Mouse (Mus musculus): ENCODE measurements around the gene Zfp961. TPM values are rescaled to one million over a fixed set of nuclear protein-coding genes. Genes with fewer than 3 reads are reported as not detected.
"Not testable (repeated sequence)": the region's sequence is repeated elsewhere in the genome, so short reads cannot be mapped to it uniquely, and the experiment has no call there.

Zfp961 gene
- polyA plus RNA-seq, 1 experiment: 7.9 TPM

- Histone ChIP-seq H3K27ac (ENCODE audit: control insufficient read depth, insufficient read depth, low read length) (no peak overlapping the region), H3K4me3 (ENCODE audit: control insufficient read depth, insufficient read depth, low read length) (no peak overlapping the region), H3K27me3 (ENCODE audit: control insufficient read depth, insufficient read depth, low read length) (no peaks in the 10 kb centered on the region), H3K4me1 (replicated peaks; ENCODE audit: control insufficient read depth, insufficient read depth, low read length) (no peaks in the 10 kb centered on the region), H3K36me3 (ENCODE audit: control insufficient read depth, insufficient read depth, low read length) (no peaks in the 10 kb centered on the region)
- DNase-seq: no peak
- WGBS: 92% methylated on average over 1 of the region's 1 CpGs
- TF ChIP-seq CTCF (IDR thresholded peaks at IDR 0.05; ENCODE audit: borderline replicate concordance, control insufficient read depth, extremely low read depth, insufficient read depth, low read length, poor library complexity): no peak
- no peak for TF ChIP-seq POLR2A (IDR thresholded peaks at IDR 0.05; ENCODE audit: control insufficient read depth, extremely low read depth, insufficient read depth, low read length, poor library complexity)
These were observed 9.1 kb upstream of the Zfp961 start for GRCm38 (mm10) chr8:71941776-71942175.

GRCm38 (mm10) chr8:71948624-71949023, 2.2 kb upstream of the Zfp961 start:
- no peaks in the 10 kb centered on the region for H3K27me3 ChIP-seq (ENCODE audit: control insufficient read depth, insufficient read depth, low read length)
- peaks cover 5% of the 10 kb centered on the region for H3K4me1 ChIP-seq (replicated peaks; ENCODE audit: control insufficient read depth, insufficient read depth, low read length)
- no peak overlapping the region for H3K27ac ChIP-seq (ENCODE audit: control insufficient read depth, insufficient read depth, low read length)
- H3K4me3 ChIP-seq (ENCODE audit: control insufficient read depth, insufficient read depth, low read length): no peak overlapping the region
- 90% methylated on average over 5 of the region's 5 CpGs for WGBS
- no peaks in the 10 kb centered on the region for H3K36me3 ChIP-seq (ENCODE audit: control insufficient read depth, insufficient read depth, low read length)
- TF ChIP-seq POLR2A (IDR thresholded peaks at IDR 0.05; ENCODE audit: control insufficient read depth, extremely low read depth, insufficient read depth, low read length, poor library complexity): no peak
- no peak for TF ChIP-seq CTCF (IDR thresholded peaks at IDR 0.05; ENCODE audit: borderline replicate concordance, control insufficient read depth, extremely low read depth, insufficient read depth, low read length, poor library complexity)
- no peak for DNase-seq

GRCm38 (mm10) chr8:71951436-71952161, 761 bp downstream of the Zfp961 start:
- peak; percentile 30 for DNase-seq
- Histone ChIP-seq H3K27me3 (ENCODE audit: control insufficient read depth, insufficient read depth, low read length) (no peaks in the 10 kb centered on the region), H3K4me1 (replicated peaks; ENCODE audit: control insufficient read depth, insufficient read depth, low read length) (peaks cover 5% of the 10 kb centered on the region), H3K4me3 (ENCODE audit: control insufficient read depth, insufficient read depth, low read length) (peak overlapping the region; percentile 64), H3K27ac (ENCODE audit: control insufficient read depth, insufficient read depth, low read length) (no peak overlapping the region), H3K36me3 (ENCODE audit: control insufficient read depth, insufficient read depth, low read length) (no peaks in the 10 kb centered on the region)
- WGBS: 9% methylated on average over 14 of the region's 14 CpGs
- TF ChIP-seq CTCF (IDR thresholded peaks at IDR 0.05; ENCODE audit: borderline replicate concordance, control insufficient read depth, extremely low read depth, insufficient read depth, low read length, poor library complexity): no peak
- no peak for TF ChIP-seq POLR2A (IDR thresholded peaks at IDR 0.05; ENCODE audit: control insufficient read depth, extremely low read depth, insufficient read depth, low read length, poor library complexity)

GRCm38 (mm10) chr8:71952489-71952888, 1.7 kb downstream of the Zfp961 start:
- DNase-seq: no peak
- Histone ChIP-seq H3K36me3 (ENCODE audit: control insufficient read depth, insufficient read depth, low read length) (no peaks in the 10 kb centered on the region), H3K27ac (ENCODE audit: control insufficient read depth, insufficient read depth, low read length) (no peak overlapping the region), H3K4me1 (replicated peaks; ENCODE audit: control insufficient read depth, insufficient read depth, low read length) (peaks cover 5% of the 10 kb centered on the region), H3K27me3 (ENCODE audit: control insufficient read depth, insufficient read depth, low read length) (no peaks in the 10 kb centered on the region), H3K4me3 (ENCODE audit: control insufficient read depth, insufficient read depth, low read length) (no peak overlapping the region)
- TF ChIP-seq CTCF (IDR thresholded peaks at IDR 0.05; ENCODE audit: borderline replicate concordance, control insufficient read depth, extremely low read depth, insufficient read depth, low read length, poor library complexity) (no peak), POLR2A (IDR thresholded peaks at IDR 0.05; ENCODE audit: control insufficient read depth, extremely low read depth, insufficient read depth, low read length, poor library complexity) (no peak)
- WGBS: 86% methylated on average over 1 of the region's 1 CpGs

GRCm38 (mm10) chr8:71952961-71953700, 2.3 kb downstream of the Zfp961 start:
- not testable (repeated sequence) for H3K4me3 ChIP-seq (ENCODE audit: control insufficient read depth, insufficient read depth, low read length); DNase-seq; H3K4me1 ChIP-seq (replicated peaks; ENCODE audit: control insufficient read depth, insufficient read depth, low read length); H3K36me3 ChIP-seq (ENCODE audit: control insufficient read depth, insufficient read depth, low read length); H3K27me3 ChIP-seq (ENCODE audit: control insufficient read depth, insufficient read depth, low read length); H3K27ac ChIP-seq (ENCODE audit: control insufficient read depth, insufficient read depth, low read length)
- WGBS: 98% methylated on average over 16 of the region's 16 CpGs

- H3K4me3 ChIP-seq (ENCODE audit: control insufficient read depth, insufficient read depth, low read length): no peak overlapping the region
- 98% methylated on average over 9 of the region's 9 CpGs for WGBS
- no peak overlapping the region for H3K27ac ChIP-seq (ENCODE audit: control insufficient read depth, insufficient read depth, low read length)
These were observed 3.8 kb downstream of the Zfp961 start for GRCm38 (mm10) chr8:71954666-71955065.

More at GRCm38 (mm10) chr8:71954666-71955065, 3.8 kb downstream of the Zfp961 start:
- no peak for DNase-seq
- Histone ChIP-seq H3K4me1 (replicated peaks; ENCODE audit: control insufficient read depth, insufficient read depth, low read length) (peaks cover 5% of the 10 kb centered on the region), H3K36me3 (ENCODE audit: control insufficient read depth, insufficient read depth, low read length) (no peaks in the 10 kb centered on the region), H3K27me3 (ENCODE audit: control insufficient read depth, insufficient read depth, low read length) (no peaks in the 10 kb centered on the region)
- no peak for TF ChIP-seq CTCF (IDR thresholded peaks at IDR 0.05; ENCODE audit: borderline replicate concordance, control insufficient read depth, extremely low read depth, insufficient read depth, low read length, poor library complexity)
- TF ChIP-seq POLR2A (IDR thresholded peaks at IDR 0.05; ENCODE audit: control insufficient read depth, extremely low read depth, insufficient read depth, low read length, poor library complexity): no peak

Measured in thymus, adult 2 months (tissue).